Mouse (Mus musculus) lung, adult 18-20 months (tissue): Measurements from ENCODE around the gene Arhgef10l.

ENCODE experiments used
- DNase-seq, 2 experiments: peaks; one replicate each; pipeline ENCODE4 v3.0.0; 2022; ENCODE audit warnings: mixed read lengths in 2 of 2

The Arhgef10l gene

DNA sequence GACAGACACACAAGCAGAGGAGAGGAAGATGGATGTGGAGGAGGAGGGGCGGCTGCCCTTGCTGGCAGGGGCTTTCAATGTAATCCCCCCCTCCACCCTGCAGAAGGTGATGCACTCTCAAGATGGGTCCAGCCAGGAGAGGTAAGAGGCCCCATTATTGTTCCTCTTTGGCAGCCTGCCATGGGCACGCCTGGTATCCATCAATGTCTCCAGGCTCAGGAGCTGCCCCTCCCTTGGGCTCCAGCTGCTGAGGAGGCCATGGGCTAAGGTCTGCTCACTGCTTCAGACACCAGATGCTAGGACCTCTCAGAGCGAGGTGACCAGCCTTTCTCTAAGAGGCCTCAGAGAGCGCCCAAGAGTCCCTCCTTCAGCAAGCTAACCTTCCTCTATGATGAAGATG, 152.0 kb downstream of the Arhgef10l start:
- no peak for DNase-seq

DNA sequence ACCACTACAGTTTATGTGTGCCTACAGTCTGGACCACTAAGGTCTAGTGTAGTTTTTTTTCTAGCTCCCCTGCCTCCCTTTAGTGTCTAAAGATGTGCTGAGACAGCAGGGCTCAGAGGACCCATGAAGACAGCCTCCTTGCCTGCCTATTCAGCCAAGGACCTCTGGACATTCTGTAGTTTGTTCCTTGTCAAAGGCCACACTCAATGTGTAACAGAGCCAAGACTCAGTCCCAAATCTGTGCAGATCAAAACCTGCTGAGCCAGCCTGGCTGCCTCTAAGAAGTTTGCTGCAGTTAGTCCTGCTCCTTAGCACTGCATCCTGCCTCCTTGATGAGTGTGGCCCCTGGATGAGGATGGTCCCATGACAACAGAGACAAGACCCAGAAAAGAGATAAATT, 156.0 kb downstream of the Arhgef10l start:
- no peak for DNase-seq

GRCm38 (mm10) chr4:140507172-140507714, 158.6 kb downstream of the Arhgef10l start:
- peak in 1 of 2 experiments; percentile 2 for DNase-seq

DNA sequence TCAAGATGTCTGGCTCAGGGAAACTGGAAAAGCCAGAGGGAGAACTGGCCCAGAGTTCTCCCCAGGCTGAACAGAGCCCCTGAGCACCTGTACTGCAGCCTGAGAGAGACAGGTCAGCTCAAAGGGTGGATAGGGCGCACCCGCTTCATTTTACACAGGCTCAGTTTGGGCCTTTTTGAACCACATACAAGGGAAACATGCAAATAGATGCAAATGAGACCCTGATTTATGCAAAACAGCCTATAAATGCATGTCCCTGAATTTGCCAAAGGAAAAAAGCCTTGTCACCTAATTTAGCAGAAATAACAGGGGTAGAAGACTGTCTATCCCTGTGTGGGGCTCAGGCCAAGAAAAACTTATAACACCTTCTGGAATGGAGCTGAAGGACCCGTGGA, 160.2 kb downstream of the Arhgef10l start:
- DNase-seq, result no peak

DNA sequence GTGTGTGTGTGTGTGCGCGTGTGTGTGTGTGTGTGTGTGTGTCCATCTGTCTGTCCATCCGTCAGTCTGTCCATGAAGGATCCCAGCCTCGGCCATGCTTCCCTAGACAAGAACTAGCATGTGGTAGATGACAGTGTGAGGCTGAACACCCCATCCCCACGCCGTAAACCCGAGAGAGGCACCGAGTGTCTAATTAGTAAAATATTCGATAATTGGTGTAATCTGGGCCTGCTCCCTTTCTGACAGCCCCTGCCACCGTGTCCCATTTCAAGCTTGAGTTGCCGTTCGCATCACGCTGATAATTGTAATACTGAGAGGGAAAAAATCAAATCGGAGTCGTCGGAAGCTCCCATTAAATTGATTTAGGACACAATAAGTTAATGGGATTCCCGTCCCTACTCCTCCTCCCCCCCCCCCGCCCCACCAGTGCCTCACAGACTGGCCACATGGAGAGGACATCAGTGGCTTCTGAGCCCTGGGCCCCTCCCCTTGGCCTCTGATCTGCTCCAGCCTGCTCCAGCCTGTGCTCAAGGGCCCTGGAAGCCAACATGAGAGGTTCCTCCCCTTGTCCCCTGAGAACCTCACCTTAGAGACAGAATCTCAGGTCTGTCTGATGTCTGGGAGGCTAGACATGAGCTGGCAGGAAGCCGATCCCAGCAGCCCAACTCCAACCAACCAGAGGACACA, 160.7 kb downstream of the Arhgef10l start:
- DNase-seq, result no peak

- DNase-seq, result no peak
Measured at GRCm38 (mm10) chr4:140504067-140504913, 161.5 kb downstream of the Arhgef10l start.

- no peak for DNase-seq
Measured at GRCm38 (mm10) chr4:140500766-140501165, 165.0 kb downstream of the Arhgef10l start.

DNA sequence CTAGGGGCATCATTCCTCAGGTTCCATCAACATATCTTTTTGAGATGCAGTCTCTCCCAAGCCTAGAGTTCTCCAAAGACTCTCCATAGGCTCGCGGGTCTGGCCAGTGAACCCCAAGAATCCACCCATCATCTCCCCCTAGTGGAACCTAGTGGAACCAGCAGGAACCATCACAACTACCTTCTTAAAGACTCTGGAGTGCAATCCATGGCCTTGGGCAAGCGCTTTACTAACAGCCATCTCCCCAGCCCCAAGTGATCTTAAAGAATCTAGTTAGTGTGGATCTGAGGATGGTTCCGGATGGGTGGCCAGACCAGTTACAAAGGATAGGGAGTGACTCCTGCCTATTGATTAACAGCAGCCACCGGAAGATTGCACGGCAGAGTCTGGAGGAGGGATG, 166.2 kb downstream of the Arhgef10l start:
- DNase-seq, result no peak

- no peak for DNase-seq
Measured at GRCm38 (mm10) chr4:140497169-140497568, 168.6 kb downstream of the Arhgef10l start.

GRCm38 (mm10) chr4:140491555-140491954, 174.3 kb downstream of the Arhgef10l start:
- DNase-seq, result no peak

- no peak for DNase-seq
Measured at GRCm38 (mm10) chr4:140485442-140485841, 180.4 kb downstream of the Arhgef10l start.

DNA sequence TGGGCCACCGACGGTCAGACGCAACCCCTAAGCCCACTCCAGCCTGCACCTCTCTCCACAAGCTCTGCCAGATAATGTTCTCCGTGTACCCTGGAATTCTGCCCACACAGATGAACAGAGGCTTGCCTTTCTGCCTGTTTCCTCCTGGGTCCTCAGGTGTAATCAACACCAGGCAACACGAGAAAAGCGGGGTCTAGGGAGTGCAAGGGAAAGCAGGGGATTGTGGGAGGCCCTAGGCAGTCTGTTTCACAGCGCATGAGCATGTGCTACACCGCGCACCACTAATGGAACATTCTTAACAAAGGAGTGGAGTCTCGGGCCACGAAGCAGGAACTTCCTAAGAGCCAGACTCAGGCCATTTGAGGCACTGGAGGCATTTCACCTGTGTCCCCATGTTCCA, 182.7 kb downstream of the Arhgef10l start:
- DNase-seq, result no peak

DNA sequence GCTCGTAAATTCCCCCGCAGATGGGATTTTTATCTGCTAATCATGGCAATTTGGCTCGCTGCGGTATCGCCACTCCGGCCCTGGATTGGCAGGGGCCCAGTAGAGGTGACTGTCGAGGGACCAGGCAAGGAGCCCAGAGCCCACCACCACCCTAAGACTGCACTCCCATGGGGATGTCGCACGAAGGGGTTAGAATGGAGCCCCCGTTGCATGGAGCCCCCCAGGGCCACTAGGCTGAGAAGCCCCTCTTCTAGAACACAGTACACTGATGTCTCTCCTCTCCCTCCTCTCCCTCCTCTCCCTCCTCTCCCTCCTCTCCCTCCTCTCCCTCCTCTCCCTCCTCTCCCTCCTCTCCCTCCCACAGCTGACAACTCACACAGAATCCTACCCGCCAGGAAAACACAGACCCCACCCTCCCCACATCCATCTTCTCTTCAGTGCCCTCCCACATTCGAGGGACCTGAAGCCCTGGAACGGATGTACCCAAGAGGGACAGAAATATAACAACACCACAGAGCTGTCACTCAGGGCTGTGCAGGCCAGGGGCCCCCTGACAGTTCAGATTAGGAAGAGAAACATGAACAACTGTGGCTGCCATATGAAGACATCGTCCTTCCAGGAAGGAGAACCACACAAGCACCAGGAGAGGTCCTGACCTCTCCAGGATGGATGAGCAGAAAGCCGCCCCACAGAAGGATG, 185.3 kb downstream of the Arhgef10l start:
- no peak for DNase-seq

- DNase-seq, result no peak
Measured at GRCm38 (mm10) chr4:140475194-140475593, 190.6 kb downstream of the Arhgef10l start.

- DNase-seq, result peak in 1 of 2 experiments; percentile 1
Measured at GRCm38 (mm10) chr4:140469760-140470452, 195.9 kb downstream of the Arhgef10l start.

GRCm38 (mm10) chr4:140467254-140467791, 198.5 kb downstream of the Arhgef10l start:
- no peak for DNase-seq
